In the genomic region with DNA sequence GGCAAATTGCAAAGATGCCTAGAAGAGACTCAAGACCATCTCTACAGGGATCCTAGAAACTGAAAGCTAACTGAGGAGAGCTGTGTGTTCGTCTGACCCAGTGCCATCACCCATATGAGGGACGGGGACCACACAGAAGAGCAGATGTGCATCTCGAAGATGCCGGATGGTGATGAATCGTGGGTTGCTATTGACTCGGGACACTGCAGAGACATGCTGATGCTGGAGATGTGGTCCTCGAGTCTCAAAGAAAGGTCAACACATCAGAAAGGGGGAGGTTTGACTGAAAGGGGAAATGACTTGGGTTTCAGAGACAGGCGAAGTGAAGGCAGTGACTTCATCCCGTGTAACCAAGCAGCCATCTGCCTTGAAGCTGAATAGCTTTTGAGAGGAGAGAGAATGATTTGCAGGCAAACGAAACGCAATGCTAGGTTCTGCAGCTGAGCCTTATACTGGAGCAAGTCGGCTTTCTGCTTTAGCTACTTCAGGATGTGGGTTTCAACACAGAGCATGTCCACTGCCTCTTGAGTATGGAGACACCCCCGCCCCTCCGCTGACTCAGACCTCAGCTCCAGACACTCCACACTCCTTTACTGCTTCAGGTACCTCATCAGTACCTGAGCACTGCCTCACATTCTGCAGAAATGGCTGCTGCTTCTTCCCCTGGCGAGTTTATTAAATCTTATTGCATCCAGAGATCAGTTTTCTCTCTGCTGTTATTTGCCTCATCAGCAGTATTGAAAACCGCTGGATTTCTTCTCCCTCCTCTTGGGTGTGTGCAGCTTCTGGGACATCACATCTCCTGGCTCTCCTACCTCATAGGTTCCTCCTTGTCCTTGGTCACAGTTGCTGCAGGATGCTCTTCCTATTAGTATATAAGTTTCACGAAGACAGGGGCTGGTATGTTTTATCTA, we compare ENCODE assay signal across 27 mouse cellular contexts. TPM values are rescaled to one million over a fixed set of nuclear protein-coding genes. Genes with fewer than 3 reads are reported as not detected.
DNase-seq lines count a peak whose midpoint lies in the region; ATAC-seq lines count a peak whose summit lies in the region.
"Had no signal": no experiment of that assay in that cellular context is flagged by ENCODE, and none has a peak within 500 bp of the region (broad histone marks: within the 10 kb centered on the region; RNA-seq: fewer than 3 reads in every experiment).

No protein-coding gene starts in this region.

- 0 out of 2 replicates have a peak, but pooled peaks have one; percentile 20 for ATAC-seq in frontal cortex, adult (ENCODE audit: low TSS enrichment)
- 0 out of 2 replicates have a peak, but pooled peaks have one; percentile 12 for ATAC-seq in megakaryocyte, adult 5-6 weeks (ENCODE audit: poor library complexity, severe bottlenecking)
- ATAC-seq in erythroblast, adult 5-6 weeks (replicated peaks; ENCODE audit: low FRiP score, poor library complexity, severe bottlenecking): no peak
- ATAC-seq in midbrain, embryonic 15.5 days (replicated peaks): no peak
- ATAC-seq: intestine, postnatal 0 days; midbrain, embryonic 16.5 days had no signal

- 90% methylated on average over 17 of the region's 17 CpGs for WGBS in midbrain, embryonic 15.5 days

- H3K36me3 ChIP-seq in midbrain, embryonic 15.5 days (replicated peaks): no peaks in the 10 kb centered on the region
- H3K36me3 ChIP-seq: embryonic facial prominence, embryonic 10.5 days; forebrain, embryonic 12.5 days; hindbrain, embryonic 13.5 days; neural tube, embryonic 12.5 days had no signal

- no peaks in the 10 kb centered on the region for H3K27me3 ChIP-seq in midbrain, embryonic 15.5 days (replicated peaks)
- H3K27me3 ChIP-seq: forebrain, embryonic 12.5 days; hindbrain, embryonic 13.5 days; neural tube, embryonic 12.5 days had no signal

- H3K27ac ChIP-seq in midbrain, embryonic 15.5 days: no peak overlapping the region
- H3K27ac ChIP-seq: embryonic facial prominence, embryonic 10.5 days; forebrain, embryonic 12.5 days; hindbrain, embryonic 13.5 days; kidney, postnatal 0 days; layer of hippocampus, adult 2 months; neural tube, embryonic 12.5 days had no signal

- no peaks in the 10 kb centered on the region for H3K4me1 ChIP-seq in midbrain, embryonic 15.5 days
- H3K4me1 ChIP-seq: forebrain, embryonic 12.5 days; hindbrain, embryonic 13.5 days; neural tube, embryonic 12.5 days had no signal

- no peaks in the 10 kb centered on the region for H3K9me3 ChIP-seq in midbrain, embryonic 15.5 days
- H3K9me3 ChIP-seq: forebrain, embryonic 12.5 days; hindbrain, embryonic 13.5 days; neural tube, embryonic 12.5 days had no signal

- H3K4me2 ChIP-seq in midbrain, embryonic 15.5 days: no peak overlapping the region
- H3K4me2 ChIP-seq: forebrain, embryonic 12.5 days; heart, embryonic 11.5 days; hindbrain, embryonic 13.5 days; neural tube, embryonic 12.5 days had no signal

- DNase-seq in frontal cortex, postnatal 10 days (ENCODE audit: low spot score in 2 of 2): no peak
- peak; percentile 5 for DNase-seq in thymus, postnatal 25 days
- no peak for DNase-seq in thymus, adult 18-20 months
- no peak for DNase-seq in gastrocnemius, adult 8-10 months (ENCODE audit: low spot score in 2 of 2)
- DNase-seq: adrenal gland, adult 2 months; cerebellum, adult 9-10 months; gastrocnemius, postnatal 25 days; heart, postnatal 10 days; layer of hippocampus, postnatal 36 days; liver; lung, postnatal 10 days; right cerebral cortex, adult 18-20 months had no signal

- no peak overlapping the region for H3K4me3 ChIP-seq in midbrain, embryonic 15.5 days
- H3K4me3 ChIP-seq: embryonic facial prominence, embryonic 10.5 days; forebrain, embryonic 12.5 days; hindbrain, embryonic 13.5 days; layer of hippocampus, adult 2 months; neural tube, embryonic 12.5 days had no signal

- no peak overlapping the region for H3K9ac ChIP-seq in midbrain, embryonic 15.5 days
- H3K9ac ChIP-seq: forebrain, embryonic 12.5 days; hindbrain, embryonic 13.5 days; neural tube, embryonic 12.5 days had no signal

RNA-seq across cellular contexts. Expression of a gene that starts 19.8 kb away (rescaled TPM):
- 14.6 and 29.7 TPM in 2 replicates for total RNA-seq in megakaryocyte, adult 5-6 weeks (2015)
- 20.3 and 49.5 TPM in 2 replicates for total RNA-seq in megakaryocyte, adult 5-6 weeks (2017)
- total RNA-seq in gastrocnemius, adult 8-10 months (2022): not detected
- not detected in 2 replicates for total RNA-seq in erythroblast, adult 5-6 weeks (2015; ENCODE audit: low replicate concordance)
- total RNA-seq in erythroblast, adult 5-6 weeks (2017; ENCODE audit: low replicate concordance): 1.1 TPM in 1 of 2 replicates, not detected in the other
- not detected in 2 replicates for polyA plus RNA-seq in midbrain, embryonic 15.5 days (2015; fragmentation: Nextera tagmentation; extraction: Ambion mirVana)
- total RNA-seq: gastrocnemius, postnatal 25 days; layer of hippocampus, adult 2 months; layer of hippocampus, postnatal 36 days; left cerebral cortex, postnatal 36 days had no signal
- polyA plus RNA-seq: embryonic facial prominence, embryonic 10.5 days; forebrain, embryonic 12.5 days; frontal cortex, adult 2 months; heart, embryonic 11.5 days; hindbrain, embryonic 13.5 days; midbrain, embryonic 16.5 days; neural tube, embryonic 12.5 days had no signal

Comparison
In these comparisons a context has a peak if more than half of its experiments do, and no peak if none do; other contexts are left out.
1. ATAC-seq: peak in frontal cortex, adult (single experiment) and megakaryocyte, adult 5-6 weeks (single experiment); none in erythroblast, adult 5-6 weeks (single experiment) and midbrain, embryonic 15.5 days (single experiment).
2. RNA of a gene that starts 19.8 kb away (total RNA-seq): 14.6 to 49.5 TPM in megakaryocyte, adult 5-6 weeks; 1.1 TPM in erythroblast, adult 5-6 weeks and not detected in gastrocnemius, adult 8-10 months; every median in the first group is over 4 times any median in the second.